Mouse (Mus musculus) gastrocnemius, adult 18-20 months (tissue): ENCODE results near the gene Bco1. TPM values are rescaled to one million over a fixed set of nuclear protein-coding genes. Genes with fewer than 3 reads are reported as not detected.

Experiments used
- DNase-seq: peaks from one replicate; pipeline ENCODE4 v3.0.0; 2021; ENCODE audit warnings: low spot score
- total RNA-seq, 2 experiments: library from RNA; stranded (reverse); gene quantifications; 2 replicates each; pipeline ENCODE4 v1.2.3; 2021

Bco1 gene
- total RNA-seq, 2 experiments from 2014 or later: 0.12 TPM; not detected in 1

GRCm38 (mm10) chr8:117137357-117137756, 41.7 kb downstream of the Bco1 start:
- no peak for DNase-seq

GRCm38 (mm10) chr8:117148520-117148919, 52.9 kb downstream of the Bco1 start:
- no peak for DNase-seq

- no peak for DNase-seq
These were observed 60.5 kb downstream of the Bco1 start for GRCm38 (mm10) chr8:117156149-117156548.

- no peak for DNase-seq
These were observed 61.5 kb downstream of the Bco1 start for GRCm38 (mm10) chr8:117156866-117157768.

GRCm38 (mm10) chr8:117157769-117158091, 62.1 kb downstream of the Bco1 start:
- peak; percentile 96 for DNase-seq

- peak; percentile 23 for DNase-seq
These were observed 62.6 kb downstream of the Bco1 start, which contains the start of gene Gan for GRCm38 (mm10) chr8:117158135-117158761. Gene Gan, plus strand, starts transcription at chr8:117158135.

- no peak for DNase-seq
These were observed 63.4 kb downstream of the Bco1 start for GRCm38 (mm10) chr8:117159031-117159430.

- DNase-seq: no peak
These were observed 69.3 kb downstream of the Bco1 start for GRCm38 (mm10) chr8:117164912-117165311.

- DNase-seq: no peak
These were observed 69.9 kb downstream of the Bco1 start for GRCm38 (mm10) chr8:117165542-117165941.

- no peak for DNase-seq
These were observed 70.9 kb downstream of the Bco1 start for GRCm38 (mm10) chr8:117166515-117166914.

GRCm38 (mm10) chr8:117167243-117167883, 71.7 kb downstream of the Bco1 start:
- no peak for DNase-seq

GRCm38 (mm10) chr8:117168378-117168777, 72.7 kb downstream of the Bco1 start:
- DNase-seq: no peak

GRCm38 (mm10) chr8:117171826-117172225, 76.2 kb downstream of the Bco1 start:
- no peak for DNase-seq

- peak; percentile 31 for DNase-seq
These were observed 77.2 kb downstream of the Bco1 start for GRCm38 (mm10) chr8:117172904-117173303.

GRCm38 (mm10) chr8:117173690-117174089, 78.0 kb downstream of the Bco1 start:
- no peak for DNase-seq

GRCm38 (mm10) chr8:117174536-117174935, 78.9 kb downstream of the Bco1 start:
- DNase-seq: no peak

GRCm38 (mm10) chr8:117176308-117176707, 80.7 kb downstream of the Bco1 start:
- no peak for DNase-seq

GRCm38 (mm10) chr8:117177236-117177635, 81.6 kb downstream of the Bco1 start:
- DNase-seq: no peak

- DNase-seq: no peak
These were observed 82.4 kb downstream of the Bco1 start for GRCm38 (mm10) chr8:117178039-117178438.

- no peak for DNase-seq
These were observed 83.0 kb downstream of the Bco1 start for GRCm38 (mm10) chr8:117178676-117179075.

- no peak for DNase-seq
These were observed 87.1 kb downstream of the Bco1 start for GRCm38 (mm10) chr8:117182746-117183145.
